Mouse (Mus musculus) layer of hippocampus, adult 11-12 months (tissue): Measurements from ENCODE around the gene Gm45713.
A peak's percentile ranks its signal among the peaks of the same experiment; 100 is the strongest.
"Not testable (repeated sequence)": the region's sequence is repeated elsewhere in the genome, so short reads cannot be mapped to it uniquely, and the experiment has no call there.

Experiments used
- DNase-seq: peaks from one replicate; pipeline ENCODE4 v3.0.0; 2022; ENCODE audit warnings: low spot score

Gm45713 gene

GRCm38 (mm10) chr7:45135993-45136567 is at the start of gene Gm45713, which contains the start of gene Flt3l:
Gene Gm45713, minus strand, starts transcription at chr7:45136231.
Gene Flt3l, minus strand, starts transcription at chr7:45136432.
- peak; percentile 91 for DNase-seq

GRCm38 (mm10) chr7:45183672-45184071 is 47.6 kb upstream of the Gm45713 start:
- DNase-seq, result no peak

GRCm38 (mm10) chr7:45182606-45183005 is 46.6 kb upstream of the Gm45713 start:
- DNase-seq, result no peak

GRCm38 (mm10) chr7:45182199-45182601 is 46.2 kb upstream of the Gm45713 start:
- DNase-seq, result peak; percentile 85

GRCm38 (mm10) chr7:45181540-45181939 is 45.5 kb upstream of the Gm45713 start:
- no peak for DNase-seq

- DNase-seq, result no peak
Observed at GRCm38 (mm10) chr7:45180896-45181477, 45.0 kb upstream of the Gm45713 start, which contains the start of gene Pth2. Gene Pth2, plus strand, starts transcription at chr7:45180995.

- DNase-seq, result no peak
Observed at GRCm38 (mm10) chr7:45179469-45179868, 43.4 kb upstream of the Gm45713 start, which contains the start of gene Gfy. Gene Gfy, minus strand, starts transcription at chr7:45179569.

- DNase-seq, result no peak
Observed at GRCm38 (mm10) chr7:45178550-45178949, 42.5 kb upstream of the Gm45713 start.

GRCm38 (mm10) chr7:45176356-45176755 is 40.3 kb upstream of the Gm45713 start:
- no peak for DNase-seq

- DNase-seq, result no peak
Observed at GRCm38 (mm10) chr7:45175929-45176328, 39.9 kb upstream of the Gm45713 start.

GRCm38 (mm10) chr7:45175398-45175797 is 39.4 kb upstream of the Gm45713 start:
- DNase-seq, result no peak

GRCm38 (mm10) chr7:45174567-45175280 is 38.7 kb upstream of the Gm45713 start:
- DNase-seq, result no peak

- not testable (repeated sequence) for DNase-seq
Observed at GRCm38 (mm10) chr7:45173772-45174171, 37.7 kb upstream of the Gm45713 start.

- no peak for DNase-seq
Observed at GRCm38 (mm10) chr7:45172974-45173373, 36.9 kb upstream of the Gm45713 start.

GRCm38 (mm10) chr7:45169495-45169894 is 33.5 kb upstream of the Gm45713 start:
- peak; percentile 71 for DNase-seq

- DNase-seq, result no peak
Observed at GRCm38 (mm10) chr7:45168656-45169055, 32.6 kb upstream of the Gm45713 start.

GRCm38 (mm10) chr7:45167761-45168445 is 31.9 kb upstream of the Gm45713 start:
- DNase-seq, result peak; percentile 72

GRCm38 (mm10) chr7:45166950-45167401 is 30.9 kb upstream of the Gm45713 start:
- DNase-seq, result peak; percentile 59

- no peak for DNase-seq
Observed at GRCm38 (mm10) chr7:45165701-45166100, 29.7 kb upstream of the Gm45713 start.

- DNase-seq, result no peak
Observed at GRCm38 (mm10) chr7:45164833-45165232, 28.8 kb upstream of the Gm45713 start.

GRCm38 (mm10) chr7:45163735-45164490 is 27.9 kb upstream of the Gm45713 start, which contains the start of gene Slc17a7:
Gene Slc17a7, plus strand, starts transcription at chr7:45163949.
- DNase-seq, result no peak
